Mouse (Mus musculus) G1E-ER4 (cell line): Measurements from ENCODE around the gene Ntrk3. TPM values are rescaled to one million over a fixed set of nuclear protein-coding genes. Genes with fewer than 3 reads are reported as not detected.

Source experiments
- GATA1 ChIP-seq: IDR thresholded peaks from one replicate; pipeline ENCODE4 v1.8.0; 2012; ENCODE audit warnings: low read length, inconsistent platforms
- polyA plus RNA-seq: library from polyadenylated mRNA; stranded (reverse); fragments of >175 nt; gene quantifications from 2 replicates; pipeline ENCODE4 v1.2.3, GENCODE M21; 2012

The Ntrk3 gene
- polyA plus RNA-seq, 1 experiment: 0.01 TPM

GRCm38 (mm10) chr7:78601851-78602250 is 136.0 kb downstream of the Ntrk3 start:
- TF ChIP-seq GATA1: no peak

- no peak for TF ChIP-seq GATA1
Measured at GRCm38 (mm10) chr7:78600886-78601285, 136.9 kb downstream of the Ntrk3 start.

- no peak for TF ChIP-seq GATA1
Measured at GRCm38 (mm10) chr7:78599941-78600677, 137.7 kb downstream of the Ntrk3 start.

DNA sequence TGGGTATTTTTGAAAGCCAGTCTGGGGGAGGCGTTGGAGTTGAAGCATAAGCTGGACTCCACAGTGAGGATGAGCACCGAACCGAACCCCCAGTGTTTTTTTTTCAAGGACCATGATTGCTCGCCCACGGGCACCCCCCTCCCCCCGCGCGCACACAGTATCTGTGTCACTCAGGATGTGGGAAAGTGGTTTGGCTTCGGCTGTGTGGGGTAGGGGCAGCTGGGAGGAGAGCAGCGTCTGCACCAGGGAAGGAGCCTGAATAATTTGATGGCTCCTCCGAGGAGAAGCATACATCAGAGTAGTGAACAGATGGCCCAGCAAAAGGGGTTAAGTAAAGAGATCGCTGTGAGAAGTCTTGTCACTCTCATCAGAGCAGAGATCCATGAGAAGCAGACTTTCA is 139.7 kb downstream of the Ntrk3 start:
- no peak for TF ChIP-seq GATA1

DNA sequence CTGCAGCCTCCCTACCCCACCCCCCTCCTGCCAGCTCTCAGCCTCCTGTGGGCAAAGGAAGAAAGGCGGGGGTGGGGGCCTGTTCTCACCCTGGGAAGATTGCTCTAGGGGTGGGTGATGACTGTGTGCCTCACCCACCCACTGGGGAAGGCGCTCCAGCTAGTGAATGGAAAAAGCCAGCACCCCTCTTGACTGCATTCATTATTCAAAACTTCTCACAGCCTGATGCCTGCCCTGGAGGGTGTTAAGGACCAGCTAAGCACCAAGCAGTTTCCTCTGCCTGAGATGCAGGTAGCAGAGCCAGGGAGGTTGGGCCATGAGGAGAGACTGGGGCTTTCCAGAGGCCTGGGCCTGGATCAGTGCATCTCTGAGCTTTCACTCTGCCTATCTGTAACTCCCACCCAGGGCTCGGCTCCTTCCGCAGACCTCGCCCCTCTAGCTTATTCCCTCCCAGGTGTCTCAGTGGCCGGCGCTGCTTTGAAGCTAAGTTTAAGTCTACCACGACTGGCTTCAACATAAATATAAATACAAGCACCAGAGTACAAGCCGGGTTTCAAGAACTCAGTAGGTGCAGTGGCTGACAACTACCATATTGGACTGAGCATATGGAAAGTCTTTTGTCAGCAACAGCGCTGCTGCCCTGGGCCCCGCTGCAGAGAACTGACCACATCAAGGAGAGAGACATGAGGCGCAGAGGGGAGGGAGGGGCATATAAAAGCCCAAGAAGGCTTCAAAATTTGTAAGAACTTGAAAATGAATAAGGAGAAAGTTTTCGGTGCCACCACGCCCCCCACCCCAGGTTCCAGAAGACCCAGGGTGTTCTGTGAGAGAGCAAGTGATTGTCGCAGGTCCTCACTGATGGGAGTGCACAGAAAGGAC is 140.3 kb downstream of the Ntrk3 start:
- TF ChIP-seq GATA1: no peak

- TF ChIP-seq GATA1: no peak
Measured at GRCm38 (mm10) chr7:78596556-78596955, 141.3 kb downstream of the Ntrk3 start.

GRCm38 (mm10) chr7:78595895-78596294 is 141.9 kb downstream of the Ntrk3 start:
- TF ChIP-seq GATA1: no peak

DNA sequence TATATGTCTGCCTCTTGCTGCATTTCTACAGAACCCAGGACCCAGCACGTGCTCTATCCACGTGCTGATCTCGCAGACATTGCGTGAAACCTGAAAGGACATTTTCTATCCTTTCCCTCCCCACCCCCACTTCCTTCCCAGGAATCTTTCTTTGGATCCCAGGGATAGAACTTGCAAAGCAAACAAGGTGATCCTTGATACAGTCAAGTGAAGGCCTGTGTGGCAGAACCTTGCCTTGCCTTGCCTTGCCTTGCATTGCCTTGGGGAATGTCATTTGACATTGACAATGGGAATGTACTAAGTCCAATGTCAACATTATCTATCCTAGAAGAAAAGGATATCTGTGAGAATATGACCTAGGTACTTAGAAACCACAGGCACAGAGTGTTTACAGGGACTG is 144.9 kb downstream of the Ntrk3 start:
- no peak for TF ChIP-seq GATA1

DNA sequence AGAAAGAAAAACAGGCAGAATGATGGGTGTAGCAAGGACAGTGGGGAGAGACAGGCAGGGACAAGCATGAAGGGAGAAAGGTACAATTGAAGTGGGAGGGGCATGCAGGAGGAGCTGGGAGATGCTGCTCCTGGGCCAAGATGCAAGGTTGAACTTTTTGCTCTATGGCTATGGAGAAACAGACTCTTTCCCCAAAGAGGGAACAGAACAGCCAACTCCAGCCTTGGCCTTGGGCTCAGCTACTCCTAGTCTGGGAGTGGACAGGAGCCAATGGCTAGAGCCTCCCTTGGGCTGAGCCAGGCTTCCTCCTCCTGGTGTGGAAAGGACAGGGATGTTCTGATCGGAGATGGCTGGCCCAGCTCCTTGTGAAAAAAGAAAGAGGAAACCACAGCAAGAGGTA is 145.6 kb downstream of the Ntrk3 start:
- TF ChIP-seq GATA1: no peak

- no peak for TF ChIP-seq GATA1
Measured at GRCm38 (mm10) chr7:78589766-78590165, 148.0 kb downstream of the Ntrk3 start.

DNA sequence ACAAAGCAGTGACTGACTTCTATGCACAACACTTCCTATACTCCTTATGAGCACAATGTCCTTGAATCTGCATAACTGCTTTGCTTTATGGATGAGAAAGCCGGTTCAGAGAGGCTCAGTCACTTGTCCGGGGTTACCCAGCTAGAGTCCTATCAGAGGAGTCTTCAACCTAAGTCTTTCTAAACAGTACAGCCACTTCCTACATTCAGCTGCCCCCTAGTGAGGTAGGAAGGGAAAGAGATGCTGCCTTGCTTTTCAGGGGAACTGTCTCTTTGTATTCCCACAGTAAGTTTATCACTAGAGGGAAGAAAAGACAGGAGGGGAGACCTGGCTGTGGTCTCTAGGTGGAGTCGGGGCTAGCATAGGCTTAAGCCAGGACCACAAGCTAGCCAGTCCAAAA is 151.0 kb downstream of the Ntrk3 start:
- no peak for TF ChIP-seq GATA1

GRCm38 (mm10) chr7:78585960-78586359 is 151.9 kb downstream of the Ntrk3 start:
- TF ChIP-seq GATA1: no peak

GRCm38 (mm10) chr7:78584936-78585335 is 152.9 kb downstream of the Ntrk3 start:
- no peak for TF ChIP-seq GATA1

GRCm38 (mm10) chr7:78584499-78584898 is 153.3 kb downstream of the Ntrk3 start:
- no peak for TF ChIP-seq GATA1

DNA sequence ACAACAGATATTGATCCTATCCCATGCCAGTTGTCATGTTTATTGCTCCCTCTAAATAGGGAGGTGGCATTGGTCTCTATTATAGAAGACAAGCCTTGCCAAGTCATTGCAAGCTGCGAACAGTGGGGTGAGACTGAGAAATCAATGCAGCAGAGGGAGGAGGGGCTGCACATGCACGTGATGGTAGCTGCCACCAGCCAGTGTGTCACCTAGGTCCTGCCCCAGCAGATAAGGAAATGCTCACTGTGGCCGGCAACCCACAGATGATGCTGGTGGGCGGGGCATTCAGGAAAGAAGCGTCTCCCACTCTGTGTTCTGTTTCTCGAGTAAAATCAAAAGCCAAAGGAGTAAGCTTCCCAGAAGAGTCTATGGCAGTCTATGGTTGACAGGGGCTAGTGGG is 154.1 kb downstream of the Ntrk3 start:
- TF ChIP-seq GATA1: no peak

DNA sequence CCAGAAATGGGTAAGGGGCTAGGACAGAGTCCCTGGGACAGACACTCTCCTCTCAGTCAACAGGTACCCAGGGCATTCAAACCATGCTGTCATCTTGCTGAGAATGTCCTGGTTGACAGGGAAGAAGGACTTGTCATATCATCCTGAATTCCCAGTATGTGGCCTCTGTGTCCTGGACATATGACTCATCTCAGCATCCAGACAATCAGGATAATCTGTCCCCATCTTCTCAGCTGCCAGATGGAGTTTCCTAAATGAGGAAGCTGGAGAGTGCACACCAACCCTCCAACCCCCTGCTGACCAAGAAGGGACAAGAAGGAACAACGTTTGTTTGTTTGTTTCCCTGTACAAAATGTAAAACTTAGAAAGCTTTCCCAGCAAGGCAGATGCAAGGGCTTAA is 156.5 kb downstream of the Ntrk3 start:
- TF ChIP-seq GATA1: no peak

DNA sequence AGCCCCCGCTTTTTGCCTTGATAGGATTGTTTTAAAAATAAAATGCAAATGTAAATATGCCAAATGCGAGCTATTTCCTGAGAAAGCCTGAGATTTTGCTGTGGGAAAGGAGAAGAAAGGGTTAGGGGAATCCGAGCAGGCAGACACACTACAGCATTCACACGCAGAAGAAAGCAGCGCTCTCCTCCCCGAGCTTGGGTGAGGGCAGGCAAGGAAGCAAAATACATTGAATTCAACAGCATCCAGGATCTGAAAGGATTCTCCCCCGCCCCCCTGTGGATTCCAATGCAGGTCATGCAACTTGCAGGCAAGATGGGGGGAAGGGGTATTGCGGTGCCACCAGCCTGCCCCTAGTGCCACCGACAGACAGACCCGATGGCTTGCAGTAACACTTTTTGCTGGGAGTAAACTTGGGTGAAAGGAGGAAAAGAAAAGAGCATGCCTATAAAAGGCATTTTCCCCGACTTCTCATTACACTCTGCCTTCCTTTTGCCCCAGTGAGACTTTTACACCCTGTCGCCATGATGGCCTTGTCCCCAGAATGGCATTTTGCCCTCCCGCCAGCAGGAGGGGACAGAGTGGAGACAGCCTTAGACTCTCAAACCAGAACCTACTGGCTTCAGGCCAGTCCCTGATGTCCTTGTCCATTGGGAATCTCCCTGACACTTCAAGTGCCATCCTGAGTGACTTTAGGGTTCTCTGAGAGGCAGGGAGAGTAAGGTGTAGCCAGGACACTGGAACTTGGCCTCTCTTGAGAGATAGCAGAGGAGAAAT is 158.2 kb downstream of the Ntrk3 start:
- no peak for TF ChIP-seq GATA1
